Mouse (Mus musculus) lung, postnatal 0 days (tissue): ENCODE measurements at regions not wholly inside any gene's neighbourhood (a gene's known extent, or its start where the extent isn't known, plus 50 kb on each side); places are given as distances from the start of the nearest gene placed in this dataset.

Source experiments
- CTCF ChIP-seq: IDR thresholded peaks from 2 replicates; pipeline ENCODE4 v1.5.1; 2016; ENCODE audit warnings: antibody characterized with exemption, mild to moderate bottlenecking
- EP300 ChIP-seq: IDR thresholded peaks from 2 replicates; pipeline ENCODE4 v1.6.1; 2016; ENCODE audit warnings: antibody characterized with exemption, mild to moderate bottlenecking, control low read depth

GRCm38 (mm10) chr1:72935084-72935483 is 60.4 kb upstream of the Igfbp5 start:
- TF ChIP-seq CTCF: no peak
- no peak for TF ChIP-seq EP300
